Mouse (Mus musculus) heart, postnatal 25 days (tissue): ENCODE data around the gene Trpm5. TPM values are rescaled to one million over a fixed set of nuclear protein-coding genes. Genes with fewer than 3 reads are reported as not detected.

Source experiments
- DNase-seq: peaks from one replicate; pipeline ENCODE4 v3.0.0; 2022; ENCODE audit warnings: low spot score
- intact Hi-C: fragments of 180-260 bp; cut with DNase I; formaldehyde crosslinking; loops from one replicate; pipeline ENCODE4 v1.15.1; 2025
- total RNA-seq, 2 experiments: library from RNA; stranded (reverse); gene quantifications; 2 replicates each; pipeline ENCODE4 v1.2.3; 2021

Gene Trpm5
- total RNA-seq, 2 experiments from 2014 or later, result not detected

DNA sequence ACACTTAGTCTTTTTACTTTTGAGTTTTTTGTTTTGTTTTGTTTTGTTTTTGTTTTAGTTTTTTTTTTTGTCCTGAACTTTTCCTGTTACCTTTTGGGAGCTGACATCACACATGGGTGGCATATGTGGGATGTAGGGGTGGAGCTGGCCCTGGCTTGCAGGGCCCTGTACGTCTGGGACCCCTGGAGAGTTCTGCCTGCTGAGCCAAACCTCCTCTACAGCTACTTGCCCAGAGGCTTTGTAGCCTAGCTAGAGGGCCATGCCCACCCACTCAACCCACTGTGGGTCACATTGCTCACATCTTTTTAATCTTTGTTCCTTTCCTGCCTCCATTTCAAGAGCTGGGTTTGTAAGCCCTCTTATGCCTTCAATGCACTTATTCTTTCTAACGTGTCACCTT is 27.0 kb downstream of the Trpm5 start:
- DNase-seq, result no peak
- intact Hi-C loops, result no loop called here

DNA sequence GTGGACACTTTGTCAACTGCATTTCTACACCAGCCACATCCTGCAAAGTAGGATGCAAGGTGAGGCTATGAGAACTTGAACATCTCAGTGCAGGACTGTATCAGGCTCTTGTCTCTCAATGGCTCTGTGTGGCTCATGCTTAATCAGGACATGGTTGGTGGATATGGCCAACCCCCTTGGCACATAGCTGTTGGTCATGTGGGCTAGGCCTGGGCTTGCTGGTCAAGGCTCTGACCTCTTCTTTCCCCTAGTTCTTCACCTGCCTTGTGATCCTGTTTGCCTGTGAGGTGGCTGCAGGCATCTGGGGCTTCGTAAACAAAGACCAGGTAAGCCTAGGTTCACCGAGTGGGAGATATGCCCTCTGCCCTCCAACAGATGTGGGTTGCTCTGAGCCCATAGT is 28.8 kb downstream of the Trpm5 start:
- intact Hi-C loops, result no loop called here
- DNase-seq, result no peak

DNA sequence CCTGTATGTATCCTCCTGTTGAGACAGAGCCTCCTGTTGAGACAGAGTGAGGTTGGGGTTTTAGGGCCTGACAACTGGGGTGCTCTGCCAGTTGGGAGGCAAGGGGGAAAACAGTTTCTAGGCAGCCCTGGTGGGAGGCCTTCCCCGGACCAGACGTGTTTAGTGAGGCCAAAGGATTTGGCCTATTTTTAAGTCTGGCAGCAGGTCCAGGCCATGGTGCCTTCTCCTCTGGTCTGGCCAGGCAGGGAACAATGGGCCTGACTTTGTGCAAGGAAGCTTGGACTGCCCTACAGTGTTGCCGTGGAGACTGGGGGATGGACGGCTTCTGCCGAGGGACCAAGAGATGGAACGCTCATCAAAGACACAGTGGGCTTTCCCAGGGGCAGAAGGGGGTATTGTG is 30.2 kb downstream of the Trpm5 start:
- intact Hi-C loops, result no loop called here
- DNase-seq, result no peak

DNA sequence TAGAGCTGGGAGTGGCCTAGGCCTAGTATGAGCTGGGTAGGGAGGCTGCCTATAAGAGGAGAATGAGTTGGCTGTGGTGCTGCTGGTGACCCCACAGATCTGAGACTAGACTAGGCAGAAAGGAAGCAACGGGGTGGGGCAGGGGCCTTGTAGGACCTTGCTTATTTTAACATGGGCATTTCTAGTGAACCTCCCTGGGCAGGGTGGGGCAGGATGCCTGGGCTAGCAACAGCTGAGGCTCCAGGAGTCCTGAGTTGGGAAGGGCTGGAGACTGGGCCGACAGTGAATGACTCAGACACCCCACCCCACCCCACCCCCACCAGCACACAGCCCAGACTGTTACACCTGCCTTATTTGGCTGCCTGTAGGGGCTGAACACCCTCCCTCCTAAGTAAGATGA is 31.7 kb downstream of the Trpm5 start:
- intact Hi-C loops, result no loop called here
- no peak for DNase-seq

DNA sequence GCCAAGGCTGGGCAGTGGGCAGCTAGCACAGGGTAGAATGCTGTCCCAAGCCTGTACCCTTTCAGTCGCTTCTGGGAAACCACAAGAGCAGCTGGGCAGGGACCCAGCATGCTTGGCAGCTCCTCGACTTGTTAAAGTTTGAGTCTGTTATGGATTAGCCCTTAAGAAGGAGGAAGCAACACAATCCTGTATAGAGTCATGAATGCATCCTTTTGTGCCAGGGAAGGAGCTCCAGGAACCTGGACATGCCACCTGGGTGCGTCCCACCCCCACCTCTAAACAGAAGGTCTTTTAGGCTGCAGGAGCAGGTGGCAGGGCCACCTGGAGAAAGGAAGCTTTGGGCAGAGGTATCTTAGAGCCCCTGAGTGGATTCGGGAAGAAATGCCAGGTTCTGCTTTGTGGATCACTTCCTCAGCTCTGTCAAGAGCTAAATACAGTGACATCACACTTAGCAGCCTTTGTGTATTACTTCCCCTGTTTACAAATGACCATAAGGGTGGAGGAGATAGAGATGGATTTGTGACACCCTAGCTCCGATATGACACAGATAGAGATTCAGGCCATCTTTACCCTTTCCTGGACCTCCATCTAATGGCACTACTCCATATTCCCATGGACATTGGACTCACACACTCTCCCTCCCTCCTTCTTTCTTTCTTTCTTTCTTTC is 35.1 kb downstream of the Trpm5 start:
- no peak for DNase-seq
- intact Hi-C loops, result no loop called here

DNA sequence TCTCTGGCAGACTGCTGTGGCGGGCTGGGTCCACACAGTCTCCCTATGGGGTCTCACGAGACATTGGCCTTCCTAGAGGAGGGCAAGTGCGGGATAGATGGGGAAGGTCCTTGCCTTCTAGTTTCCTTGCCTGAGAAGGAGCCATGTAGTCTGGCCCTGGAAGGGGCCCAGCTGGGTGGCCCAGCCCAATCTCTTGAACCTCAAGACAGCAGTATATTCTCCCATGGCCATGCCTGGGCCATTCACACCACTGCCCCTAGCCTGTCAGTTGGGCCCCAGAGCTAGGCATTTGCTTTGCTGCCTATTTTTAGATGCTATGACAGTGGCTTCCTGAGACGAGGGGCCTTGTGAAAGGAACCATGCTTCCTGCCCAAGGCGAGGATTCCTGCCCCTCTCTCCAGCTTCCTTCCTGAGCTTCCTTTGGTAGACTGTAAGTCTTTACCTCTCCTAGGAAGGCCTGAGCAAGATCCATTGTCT is 36.2 kb downstream of the Trpm5 start:
- intact Hi-C loops, result no loop called here

DNA sequence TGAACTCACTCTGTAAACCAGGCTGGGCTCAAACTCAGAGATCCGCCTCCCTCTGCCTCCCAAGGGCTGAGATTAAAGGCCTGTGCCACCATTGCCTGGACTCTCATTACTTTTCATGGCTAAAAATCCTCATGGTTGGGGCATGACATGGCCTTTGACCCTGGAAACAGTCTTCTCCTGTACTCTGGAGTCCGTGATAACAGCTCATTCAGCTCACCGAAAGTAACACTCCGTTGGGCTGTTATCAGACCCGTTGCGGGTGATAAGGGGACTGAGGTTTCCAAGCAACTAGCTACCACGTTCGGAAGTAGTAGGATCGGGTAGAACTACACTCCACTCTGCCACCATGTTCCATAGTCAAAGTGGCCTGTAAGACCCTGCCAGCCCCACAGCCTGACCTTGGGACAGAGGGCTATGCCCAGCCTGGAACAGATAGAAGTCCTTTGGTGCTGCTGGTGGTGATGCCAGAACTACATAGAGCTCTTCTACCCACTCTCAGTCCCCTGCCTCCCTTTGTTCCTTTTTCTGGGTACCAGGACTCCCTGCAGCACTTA is 36.7 kb downstream of the Trpm5 start:
- no peak for DNase-seq
- intact Hi-C loops, result no loop called here

More for the DNA sequence above, 36.2 kb downstream of the Trpm5 start:
- DNase-seq, result no peak

DNA sequence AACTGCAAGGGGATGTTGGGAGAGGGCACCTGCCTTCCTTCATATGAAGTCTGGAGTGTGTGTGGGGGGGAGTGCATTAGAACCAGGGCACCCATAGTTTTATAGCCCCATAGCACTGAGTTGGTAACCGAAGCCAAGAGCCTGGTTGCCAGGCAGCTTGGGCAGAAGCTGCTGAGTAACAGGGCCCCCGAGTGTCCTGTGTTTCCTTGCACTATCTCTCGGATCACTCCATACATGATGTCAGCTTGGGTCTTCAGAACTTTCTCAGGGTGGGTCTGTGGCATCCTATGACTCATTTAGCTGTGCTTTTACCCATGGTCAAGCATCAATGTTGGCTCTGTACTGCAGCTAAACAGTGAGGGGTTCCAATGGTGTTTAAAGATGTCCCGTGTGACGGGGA is 37.4 kb downstream of the Trpm5 start:
- intact Hi-C loops, result no loop called here
- no peak for DNase-seq

DNA sequence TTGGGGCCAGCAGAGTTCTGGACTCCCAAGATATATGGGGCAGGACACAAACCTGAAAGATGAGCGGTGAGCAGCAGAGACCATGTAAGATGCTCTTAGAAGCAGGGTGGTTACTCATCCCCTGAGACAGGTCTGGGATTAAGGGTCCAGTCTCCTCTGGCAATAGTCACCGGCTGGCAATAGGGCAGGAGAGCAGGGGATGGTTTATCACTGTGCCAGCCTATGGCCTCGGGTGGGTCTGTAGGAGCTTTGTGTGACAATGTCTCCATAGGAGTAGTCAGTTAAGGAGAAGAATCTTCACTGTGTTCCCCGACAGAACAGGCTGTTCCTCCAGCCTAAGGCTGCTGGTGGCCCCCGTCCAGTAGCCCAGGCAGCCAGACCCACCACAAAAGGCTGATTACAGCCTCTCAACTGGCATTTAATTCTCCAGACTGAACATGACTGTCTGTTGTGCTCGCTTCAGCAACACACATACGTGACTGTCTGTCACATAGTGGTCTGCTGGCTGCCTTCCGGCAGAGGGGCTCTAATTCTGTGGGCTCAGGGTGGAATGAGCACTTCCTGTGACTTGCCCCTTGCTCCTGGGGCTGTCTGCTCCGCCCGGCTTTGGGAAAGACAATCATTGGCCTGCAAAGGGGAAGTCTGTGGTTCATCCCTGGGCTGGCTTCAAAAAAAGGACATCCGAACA is 38.8 kb downstream of the Trpm5 start:
- DNase-seq, result no peak
- intact Hi-C loops, result no loop called here

DNA sequence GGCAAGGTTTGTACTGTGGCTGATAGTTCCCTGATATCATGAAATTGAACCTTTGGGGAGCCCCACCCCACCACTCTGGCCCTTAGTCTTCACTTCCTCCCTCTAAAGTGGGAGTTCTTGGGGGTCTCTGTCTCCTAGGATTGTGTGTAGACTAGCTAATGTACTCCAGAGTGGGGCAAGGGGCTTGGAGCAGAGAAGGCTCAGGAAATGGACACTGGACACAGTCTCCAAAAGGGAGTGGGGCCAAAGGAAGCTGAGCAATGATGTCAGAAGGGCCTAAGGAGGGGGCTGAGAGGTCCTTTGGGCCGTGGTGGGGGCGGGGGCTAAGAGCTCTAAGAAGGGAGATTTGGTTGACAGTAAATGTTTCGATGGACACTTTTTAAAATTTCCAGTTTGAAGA is 39.4 kb downstream of the Trpm5 start:
- DNase-seq, result no peak
- intact Hi-C loops, result no loop called here

DNA sequence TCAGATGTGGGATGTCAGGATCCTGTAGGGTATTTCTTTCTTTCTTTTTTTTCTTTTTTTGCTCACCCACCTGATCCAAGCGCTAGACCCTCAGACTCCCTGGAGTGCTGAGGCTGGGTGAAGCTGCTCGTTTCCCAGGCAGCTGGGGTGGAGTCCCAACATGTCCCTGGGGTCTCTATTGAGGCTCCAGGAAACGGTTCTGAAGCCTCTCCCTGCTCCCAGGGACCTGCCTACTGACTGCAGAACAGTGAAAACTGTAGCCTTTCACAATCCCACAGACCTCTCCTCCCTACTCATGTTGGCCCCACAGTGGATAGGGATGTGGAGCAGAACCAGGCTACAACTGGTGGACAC is 39.9 kb downstream of the Trpm5 start:
- no peak for DNase-seq
- intact Hi-C loops, result no loop called here

DNA sequence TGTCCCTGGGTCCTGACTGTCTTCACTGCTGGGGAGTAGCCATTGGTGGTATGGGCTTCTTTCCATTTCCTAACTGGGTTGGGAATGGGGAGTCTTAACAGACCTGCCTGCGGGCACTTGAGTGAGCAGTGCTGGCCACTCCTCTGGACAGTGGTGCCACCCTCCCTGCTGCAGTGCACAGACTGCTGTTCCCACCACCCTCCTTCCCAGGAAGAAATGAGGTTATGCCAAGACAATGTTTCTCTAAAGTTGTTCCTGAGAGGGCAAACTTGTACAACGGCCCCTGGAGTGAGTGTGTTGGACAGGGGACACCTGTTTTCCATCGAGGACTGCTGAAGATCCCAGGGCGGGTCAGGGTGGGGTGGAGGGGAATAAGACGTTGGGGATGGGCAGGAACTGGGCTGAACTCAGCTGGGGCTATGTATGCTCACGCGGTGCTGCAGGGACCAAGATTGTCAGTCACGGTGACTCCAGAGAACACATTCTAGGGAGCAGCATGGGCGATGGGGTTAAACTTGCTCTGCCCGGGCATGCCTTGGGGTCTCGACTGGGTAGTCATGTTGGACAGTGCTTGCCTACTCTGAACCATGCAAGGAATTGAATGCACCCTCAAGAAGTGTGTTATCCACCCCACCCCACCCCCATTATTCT is 40.4 kb downstream of the Trpm5 start:
- no peak for DNase-seq

DNA sequence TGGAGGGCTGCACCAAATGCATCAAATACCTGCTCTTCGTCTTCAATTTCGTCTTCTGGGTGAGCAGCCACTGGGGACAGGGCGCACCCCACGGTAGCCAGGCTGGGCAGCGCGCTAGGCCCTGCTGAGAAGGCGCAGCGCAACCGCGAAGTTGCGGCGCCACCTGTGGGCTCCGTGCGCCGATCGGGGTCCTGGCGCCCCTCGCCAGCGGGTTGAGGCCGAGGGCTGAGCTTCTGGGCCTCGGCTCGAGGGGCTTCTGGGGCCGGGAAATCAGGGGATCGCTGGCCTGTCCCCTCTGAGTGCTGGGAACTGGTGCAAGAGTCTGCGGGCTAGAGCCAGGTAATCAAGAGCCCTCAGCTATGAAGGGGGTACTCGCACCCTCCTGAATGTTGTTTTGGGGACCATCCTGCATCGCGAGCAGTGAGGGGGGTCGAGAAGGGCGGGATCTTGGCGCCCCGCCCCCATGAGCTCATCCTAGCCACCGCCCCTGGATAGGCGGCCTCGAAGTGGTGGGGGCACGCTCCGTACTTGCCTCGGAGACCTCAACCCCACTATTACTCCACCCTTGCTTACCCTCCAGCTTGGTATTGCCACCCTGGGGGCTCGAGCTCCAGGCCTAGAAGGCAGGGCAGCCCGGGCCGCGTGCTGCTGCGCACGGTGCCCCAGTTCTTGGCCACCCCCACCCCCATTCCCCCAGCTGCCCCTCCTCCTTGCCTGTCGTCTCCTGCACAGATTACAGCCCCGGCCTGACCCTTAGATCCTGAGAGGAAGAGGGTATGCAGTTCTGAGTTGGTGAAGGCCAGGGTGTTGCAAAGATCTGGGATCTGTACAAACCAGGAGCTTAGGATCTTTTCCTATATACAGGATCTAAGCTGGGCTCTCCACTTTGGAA is 41.2 kb downstream of the Trpm5 start:
- intact Hi-C loops, result loop anchor here (1.0 kb wide), 1 partner anchor 45 kb away; no protein-coding TSS in a partner anchor
- DNase-seq, result peak; percentile 56

More for the DNA sequence above, 40.4 kb downstream of the Trpm5 start:
- intact Hi-C loops, result loop anchor here (1.0 kb wide), 1 partner anchor 46 kb away; no protein-coding TSS in a partner anchor

DNA sequence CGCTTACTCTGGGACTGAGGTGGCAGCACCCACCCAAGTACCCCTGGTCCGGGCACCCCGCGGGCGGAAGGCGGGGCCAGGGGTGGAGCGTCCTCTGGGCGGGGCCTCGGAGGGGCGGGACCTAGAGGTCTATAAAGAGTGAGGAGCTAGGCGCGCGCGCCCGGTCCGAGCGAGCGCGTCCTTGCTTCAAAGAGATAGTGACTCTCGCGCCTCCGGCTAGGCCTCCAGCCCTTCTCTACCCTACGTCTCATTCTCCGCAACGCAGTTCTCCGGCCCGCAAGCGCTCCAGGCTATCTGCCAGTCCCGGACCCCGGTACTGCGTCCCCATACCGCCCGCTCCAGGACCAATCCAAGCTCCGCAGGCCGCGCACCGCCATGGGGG is 41.8 kb downstream of the Trpm5 start, which contains the start of gene Cd81:
TSS of gene Cd81 (plus strand) at position 114 of the 382 bp plus-strand sequence.
- intact Hi-C loops, result loop anchor here (1.0 kb wide), 1 partner anchor 44 kb away; no protein-coding TSS in a partner anchor
- DNase-seq, result peak; percentile 84

DNA sequence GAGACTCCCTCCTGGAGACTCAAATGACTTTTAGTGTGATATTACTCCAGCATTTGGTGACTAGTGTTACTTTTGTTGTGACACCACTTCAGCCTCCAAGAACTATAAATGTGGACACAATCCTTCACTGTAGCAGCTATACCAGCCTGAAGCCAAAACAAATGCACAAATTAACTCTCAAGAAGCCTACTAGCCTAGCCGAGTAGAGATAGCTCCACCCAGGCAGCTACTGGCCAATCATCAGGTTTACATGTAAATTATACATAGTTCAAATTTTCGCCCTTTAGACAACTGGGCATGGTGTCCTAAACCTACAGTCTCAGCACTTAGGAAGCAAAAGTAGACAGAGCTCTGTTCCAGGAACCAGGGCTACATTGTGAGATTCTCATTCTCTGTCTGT is 43.1 kb downstream of the Trpm5 start:
- no peak for DNase-seq
- intact Hi-C loops, result no loop called here

DNA sequence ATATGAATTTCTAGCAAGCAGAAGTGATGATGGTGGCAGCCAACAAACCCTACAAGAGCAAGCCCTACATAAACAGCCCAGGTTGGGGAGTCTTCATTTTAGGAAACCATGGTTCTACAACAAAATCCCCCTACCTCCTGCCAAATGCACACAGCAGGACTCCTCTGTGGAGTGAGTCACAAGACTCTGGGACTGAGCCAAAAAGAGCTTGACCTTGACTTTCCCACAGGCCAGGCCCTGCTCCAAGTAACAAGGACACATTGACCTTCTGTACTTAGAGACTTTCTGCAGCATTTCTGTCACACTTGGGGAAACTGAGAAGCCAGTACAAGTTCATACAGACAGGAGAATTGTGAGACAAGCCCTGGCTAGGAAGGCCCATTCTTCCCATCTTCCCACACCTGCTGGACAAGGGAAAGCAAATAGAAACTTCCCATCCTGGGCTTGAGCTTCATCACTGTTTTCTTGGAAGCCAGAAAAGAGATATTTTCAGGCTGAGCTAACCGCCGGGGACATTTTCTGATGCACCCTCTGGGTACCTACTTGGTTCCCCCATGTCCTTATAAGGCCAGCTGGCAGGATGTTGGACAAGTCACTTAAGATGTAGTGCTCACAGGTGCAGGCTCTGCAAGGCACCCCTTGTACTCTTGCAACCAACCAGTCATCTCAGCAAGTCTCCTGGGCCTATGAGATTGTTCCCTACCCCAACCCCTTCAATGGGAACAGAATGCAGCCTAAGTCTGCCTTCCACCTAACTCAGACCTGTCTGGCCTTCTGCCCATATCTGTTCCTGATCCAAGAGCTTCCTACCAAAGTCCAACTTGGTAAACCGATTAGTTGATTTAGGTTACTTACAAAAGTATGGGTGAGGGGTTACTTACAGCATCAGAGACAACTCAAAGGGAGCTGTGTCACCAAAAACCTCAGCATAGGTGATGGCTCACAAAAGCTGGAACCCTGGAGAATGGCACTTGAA is 44.3 kb downstream of the Trpm5 start:
- no peak for DNase-seq
- intact Hi-C loops, result no loop called here

DNA sequence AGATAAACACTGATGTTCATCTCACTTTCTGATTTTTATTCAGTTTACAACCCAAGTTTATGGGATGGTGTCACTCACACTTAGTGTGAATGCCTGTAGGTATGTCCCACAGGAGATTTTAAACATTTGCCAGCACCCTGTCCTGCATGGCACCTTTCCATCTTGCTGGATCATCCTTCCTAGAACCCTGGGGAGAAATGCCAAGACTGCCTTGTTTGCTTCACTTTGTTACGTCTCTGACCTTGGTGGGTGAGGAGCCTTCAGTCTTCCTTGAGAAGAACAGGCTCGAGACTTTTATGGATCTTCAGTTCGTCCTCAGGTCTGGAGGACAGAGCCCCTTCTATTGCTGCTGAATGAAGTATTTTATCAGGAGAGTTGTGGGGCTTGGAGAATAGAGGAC is 45.1 kb downstream of the Trpm5 start:
- DNase-seq, result no peak
- intact Hi-C loops, result no loop called here

DNA sequence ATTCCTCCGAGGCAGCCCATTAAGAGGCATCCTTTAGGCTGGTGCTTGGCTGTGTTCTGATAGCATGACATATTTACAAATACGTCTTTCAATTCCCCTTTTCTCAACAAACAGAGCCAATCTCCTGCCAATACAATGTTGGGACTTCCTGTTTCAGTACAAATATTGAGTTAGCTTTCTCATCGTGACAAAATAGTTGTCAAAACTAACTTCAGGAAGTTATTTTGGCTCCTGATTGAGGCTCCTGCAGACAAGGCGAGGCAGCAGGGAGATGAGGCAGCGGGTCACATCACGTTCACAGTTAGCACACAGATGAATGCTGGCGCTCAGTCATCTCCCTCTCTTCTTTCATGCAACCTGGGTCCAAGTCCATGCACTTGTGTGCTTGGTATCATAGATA is 48.1 kb downstream of the Trpm5 start:
- no peak for DNase-seq
- intact Hi-C loops, result no loop called here

DNA sequence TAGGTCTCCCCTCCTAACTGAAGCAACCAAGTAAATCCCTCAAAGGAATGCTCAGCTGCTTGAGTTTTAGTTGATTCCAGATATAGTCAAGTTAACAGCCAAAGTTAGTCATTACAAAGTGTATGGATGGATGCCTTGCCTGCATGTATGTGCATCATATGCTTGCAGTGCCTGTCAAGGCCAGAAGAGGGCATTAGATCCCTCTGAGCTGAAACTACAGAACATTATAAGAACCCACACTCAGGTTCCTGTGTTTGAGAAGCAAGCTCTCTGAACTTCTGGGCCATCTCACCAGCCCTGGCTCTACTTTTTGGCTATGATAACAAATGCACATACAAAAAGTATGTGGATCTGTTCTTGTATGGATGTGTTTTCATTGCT is 49.6 kb downstream of the Trpm5 start:
- DNase-seq, result no peak
- intact Hi-C loops, result no loop called here
